Mouse (Mus musculus) MEL-GATA-1-ER (cell line): ENCODE results near the gene Auts2.

ENCODE experiments used
- DNase-seq: peaks from one replicate; pipeline ENCODE4 v3.0.0-alpha.2; 2012; ENCODE audit warnings: low read depth; ENCODE audit errors: extremely low read depth

Auts2 gene

GRCm38 (mm10) chr5:132098461-132098860 is 444.7 kb downstream of the Auts2 start:
- no peak for DNase-seq

GRCm38 (mm10) chr5:132092721-132093120 is 450.4 kb downstream of the Auts2 start:
- no peak for DNase-seq

GRCm38 (mm10) chr5:132089496-132090250 is 453.5 kb downstream of the Auts2 start:
- DNase-seq, result no peak

GRCm38 (mm10) chr5:132088585-132088984 is 454.6 kb downstream of the Auts2 start:
- no peak for DNase-seq

- DNase-seq, result no peak
Observed at GRCm38 (mm10) chr5:132083753-132084326, 459.3 kb downstream of the Auts2 start.

- no peak for DNase-seq
Observed at GRCm38 (mm10) chr5:132075942-132076341, 467.2 kb downstream of the Auts2 start.

GRCm38 (mm10) chr5:132074724-132075374 is 468.3 kb downstream of the Auts2 start:
- no peak for DNase-seq

GRCm38 (mm10) chr5:132074360-132074723 is 468.8 kb downstream of the Auts2 start:
- DNase-seq, result no peak

GRCm38 (mm10) chr5:132073677-132074359 is 469.3 kb downstream of the Auts2 start:
- DNase-seq, result no peak

- no peak for DNase-seq
Observed at GRCm38 (mm10) chr5:132072356-132072755, 470.8 kb downstream of the Auts2 start.

- DNase-seq, result no peak
Observed at GRCm38 (mm10) chr5:132067750-132068739, 475.1 kb downstream of the Auts2 start.

- DNase-seq, result no peak
Observed at GRCm38 (mm10) chr5:132060116-132060515, 483.0 kb downstream of the Auts2 start.

GRCm38 (mm10) chr5:132052637-132053036 is 490.5 kb downstream of the Auts2 start:
- DNase-seq, result no peak

GRCm38 (mm10) chr5:132039584-132039983 is 503.6 kb downstream of the Auts2 start:
- DNase-seq, result no peak

- DNase-seq, result no peak
Observed at GRCm38 (mm10) chr5:132033491-132034350, 509.4 kb downstream of the Auts2 start.

GRCm38 (mm10) chr5:132030941-132031531 is 512.1 kb downstream of the Auts2 start:
- no peak for DNase-seq

GRCm38 (mm10) chr5:132029638-132030037 is 513.5 kb downstream of the Auts2 start:
- no peak for DNase-seq

GRCm38 (mm10) chr5:132029038-132029437 is 514.1 kb downstream of the Auts2 start:
- no peak for DNase-seq

- no peak for DNase-seq
Observed at GRCm38 (mm10) chr5:132027859-132028498, 515.2 kb downstream of the Auts2 start.
